Mouse (Mus musculus): Measurements from ENCODE around the gene Capns2.

- TF ChIP-seq CTCF (IDR thresholded peaks at IDR 0.05; ENCODE audit: extremely low read depth, insufficient read depth, insufficient read length, insufficient replicate concordance) (no peak), POLR2A (IDR thresholded peaks at IDR 0.05; ENCODE audit: low read depth, low read length) (no peak)
Measured at GRCm38 (mm10) chr8:92911477-92911876, 10.3 kb downstream of the Capns2 start.

Data from spleen, adult 2 months (tissue).